Mouse (Mus musculus) stomach, postnatal 0 days (tissue): ENCODE results near the gene Tef. TPM values are rescaled to one million over a fixed set of nuclear protein-coding genes. Genes with fewer than 3 reads are reported as not detected.
A peak's percentile ranks its signal among the peaks of the same experiment; 100 is the strongest.

Experiments used
- ATAC-seq: fragments of 200-750 bp; cut with Nextera tagmentation; 2 replicates; pipeline ENCODE4 v1.8.0; 2017; ENCODE audit not compliant: low FRiP score, low TSS enrichment
- DNase-seq: peaks from one replicate; pipeline ENCODE4 v3.0.0-alpha.2; 2016; ENCODE audit warnings: low spot score
- H3K27ac ChIP-seq: fragments of 300-500 bp; sonication (generic); replicated peaks from 2 replicates; pipeline ENCODE4 v1.5.1; 2014; ENCODE audit warnings: mild to moderate bottlenecking, control low read depth
- H3K27me3 ChIP-seq: fragments of 300-500 bp; sonication (generic); 2 replicates; pipeline ENCODE4 v1.6.1; 2014; ENCODE audit warnings: low read length; ENCODE audit not compliant: control insufficient read depth, insufficient read depth
- H3K36me3 ChIP-seq: fragments of 300-500 bp; sonication (generic); 2 replicates; pipeline ENCODE4 v1.6.1; 2014; ENCODE audit warnings: low read length, mixed read lengths; ENCODE audit not compliant: control insufficient read depth, insufficient read depth
- H3K4me1 ChIP-seq: fragments of 300-500 bp; sonication (generic); replicated peaks from 2 replicates; pipeline ENCODE4 v1.6.1; 2014; ENCODE audit warnings: antibody characterized with exemption; ENCODE audit not compliant: control insufficient read depth, insufficient read depth
- H3K4me2 ChIP-seq: fragments of 300-500 bp; sonication (generic); replicated peaks from 2 replicates; pipeline ENCODE4 v1.6.1; 2014; ENCODE audit warnings: low read depth, mild to moderate bottlenecking, control low read depth, moderate library complexity
- H3K4me3 ChIP-seq: fragments of 300-500 bp; sonication (generic); 2 replicates; pipeline ENCODE4 v1.5.1; 2014; ENCODE audit warnings: low read depth, low read length, control low read depth
- H3K9ac ChIP-seq: fragments of 300-500 bp; sonication (generic); 2 replicates; pipeline ENCODE4 v1.6.1; 2014; ENCODE audit warnings: mild to moderate bottlenecking, low read length, control low read depth, mixed read lengths
- H3K9me3 ChIP-seq: fragments of 300-500 bp; sonication (generic); 2 replicates; pipeline ENCODE4 v1.6.1; 2016; ENCODE audit warnings: low read length; ENCODE audit not compliant: control insufficient read depth
- CTCF ChIP-seq: IDR thresholded peaks from 2 replicates; pipeline ENCODE4 v1.5.1; 2016; ENCODE audit warnings: antibody characterized with exemption, low read depth, mild to moderate bottlenecking, moderate library complexity
- EP300 ChIP-seq: optimal IDR thresholded peaks from 2 replicates; pipeline ENCODE3; 2016; ENCODE audit warnings: antibody characterized with exemption
- WGBS: fragments of 180-500 bp; shearing (Covaris S2); extraction: QIAGEN DNeasy Blood & Tissue Kit; methylation state at CpG from one replicate; pipeline ENCODE4 v1.1.7; 2014; 5-methylcytosine and 5-hydroxymethylcytosine counted together
- polyA plus RNA-seq: library from polyadenylated mRNA; unstranded; fragments of >200 nt; fragmentation: Nextera tagmentation; extraction: Ambion mirVana; gene quantifications from 2 replicates; pipeline ENCODE4 v1.2.1, GENCODE M21; 2015

The Tef gene
- polyA plus RNA-seq, 1 experiment from 2014 or later: 17.1 TPM

DNA sequence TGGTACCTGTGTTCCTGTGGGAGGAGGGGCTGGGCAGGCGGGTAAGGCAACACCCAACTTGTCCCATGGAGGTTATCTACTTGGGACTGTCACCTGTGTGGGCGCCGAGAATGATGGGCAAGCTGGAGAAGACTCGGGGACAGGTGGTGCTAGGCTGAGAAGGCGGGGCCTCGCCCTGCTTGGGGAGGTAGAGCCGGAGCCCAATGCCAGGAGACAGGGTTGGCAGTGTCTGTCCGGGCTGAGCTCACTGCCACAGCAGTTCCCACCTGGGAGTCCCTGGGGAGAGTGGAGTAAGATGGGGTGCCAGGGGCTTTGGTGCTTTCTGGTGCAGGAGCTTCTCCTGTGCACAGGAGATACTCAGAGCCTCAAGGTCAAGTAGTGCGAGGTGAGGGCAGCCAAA lies 46.9 kb downstream of the Tef start:
- Histone ChIP-seq H3K27ac (no peak overlapping the region), H3K9me3 (no peaks in the 10 kb centered on the region), H3K9ac (no peak overlapping the region), H3K27me3 (no peaks in the 10 kb centered on the region), H3K4me3 (no peak overlapping the region), H3K4me2 (no peak overlapping the region), H3K36me3 (peaks cover 25% of the 10 kb centered on the region), H3K4me1 (no peaks in the 10 kb centered on the region)
- no peak for TF ChIP-seq CTCF
- TF ChIP-seq EP300: no peak
- WGBS: 67% methylated on average over 9 of the region's 9 CpGs
- ATAC-seq: no peak
- no peak for DNase-seq

DNA sequence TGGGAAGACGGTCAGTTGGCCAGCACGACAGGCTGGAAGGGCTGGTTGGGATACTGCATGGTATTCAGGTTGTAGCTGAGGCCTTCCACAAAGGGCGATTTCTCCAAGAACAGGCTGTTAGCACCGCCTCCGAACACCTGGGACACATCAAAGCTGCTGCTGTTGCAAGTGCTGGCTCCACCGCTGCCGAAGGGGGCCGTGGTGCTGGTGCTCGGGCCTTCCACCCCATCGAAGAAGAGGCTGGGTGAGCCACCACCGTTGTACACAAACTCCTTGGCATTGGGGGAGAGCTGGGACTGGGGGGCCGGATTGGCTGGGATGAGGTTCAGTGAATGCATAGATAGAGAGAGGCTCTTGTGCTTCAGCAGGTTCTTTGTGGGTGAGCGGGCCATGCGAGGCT lies 48.5 kb downstream of the Tef start:
- Histone ChIP-seq H3K4me3 (no peak overlapping the region), H3K36me3 (peaks cover 25% of the 10 kb centered on the region), H3K27ac (no peak overlapping the region), H3K4me2 (no peak overlapping the region), H3K9ac (no peak overlapping the region), H3K4me1 (no peaks in the 10 kb centered on the region; the same call in 1 of the 2 replicates), H3K9me3 (no peaks in the 10 kb centered on the region), H3K27me3 (no peaks in the 10 kb centered on the region)
- ATAC-seq (no peak), DNase-seq (no peak)
- 72% methylated on average over 14 of the region's 14 CpGs for WGBS
- no peak for TF ChIP-seq CTCF
- no peak for TF ChIP-seq EP300

DNA sequence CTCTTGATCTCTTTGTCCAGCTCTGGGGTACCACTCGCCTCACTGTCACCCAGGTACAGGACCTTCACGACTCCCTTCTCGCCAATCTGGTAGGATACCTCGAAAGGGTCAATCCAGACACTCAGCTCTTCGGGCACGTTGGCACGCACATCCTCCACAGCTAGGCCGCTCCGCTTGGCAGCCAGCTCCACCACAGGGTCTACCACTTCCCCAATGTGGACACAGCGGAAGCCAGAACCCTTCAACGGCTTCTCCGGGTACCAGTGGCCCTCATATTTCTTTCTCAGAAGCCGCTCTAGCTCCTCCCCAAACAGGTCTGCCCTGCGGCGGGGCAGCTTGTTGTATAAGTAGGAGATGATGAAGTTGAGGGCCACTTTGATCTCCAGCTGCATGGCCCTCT lies 49.2 kb downstream of the Tef start:
- Histone ChIP-seq H3K27ac (no peak overlapping the region), H3K4me3 (no peak overlapping the region), H3K4me1 (no peaks in the 10 kb centered on the region; the same call in 1 of the 2 replicates), H3K9ac (no peak overlapping the region), H3K36me3 (peaks cover 25% of the 10 kb centered on the region), H3K4me2 (no peak overlapping the region), H3K9me3 (no peaks in the 10 kb centered on the region), H3K27me3 (no peaks in the 10 kb centered on the region)
- no peak for ATAC-seq
- WGBS: 92% methylated on average over 15 of the region's 15 CpGs
- no peak for DNase-seq
- TF ChIP-seq EP300 (no peak), CTCF (no peak)

DNA sequence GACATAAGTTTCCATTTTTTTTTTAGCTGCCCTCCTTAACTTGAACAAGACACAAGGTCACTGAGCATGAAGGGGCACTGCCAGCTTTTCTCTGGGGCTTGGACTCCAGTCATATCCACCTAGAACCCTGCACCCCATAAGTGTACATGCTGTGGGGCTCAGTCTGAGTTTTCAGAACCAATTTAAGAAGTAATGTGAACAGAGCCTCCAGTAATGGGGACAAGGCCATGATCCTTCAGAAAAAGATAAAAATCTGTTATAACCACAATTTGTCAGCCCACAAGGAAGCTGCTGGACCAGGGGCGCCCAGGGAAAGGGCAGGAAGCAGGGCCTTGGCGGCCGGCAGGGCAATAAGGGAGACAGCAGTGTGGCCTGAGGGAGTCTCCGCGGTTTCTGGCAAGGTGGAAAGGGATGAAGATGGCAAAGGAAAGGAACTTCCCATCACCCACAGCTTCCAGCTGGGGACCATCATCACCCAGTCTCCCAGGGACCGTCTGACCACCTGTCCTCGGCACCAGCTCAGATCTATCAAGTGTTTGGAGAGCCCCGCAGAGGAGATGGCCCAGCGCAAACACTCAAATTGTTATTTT lies 50.3 kb downstream of the Tef start:
- DNase-seq (peak; percentile 10), ATAC-seq (no peak)
- TF ChIP-seq CTCF (no peak), EP300 (no peak)
- Histone ChIP-seq H3K4me3 (no peak overlapping the region), H3K9me3 (no peaks in the 10 kb centered on the region), H3K4me1 (no peaks in the 10 kb centered on the region; the same call in 1 of the 2 replicates), H3K36me3 (peaks cover 25% of the 10 kb centered on the region), H3K27me3 (no peaks in the 10 kb centered on the region), H3K27ac (no peak overlapping the region), H3K4me2 (no peak overlapping the region), H3K9ac (no peak overlapping the region)
- WGBS: 77% methylated on average over 9 of the region's 9 CpGs

DNA sequence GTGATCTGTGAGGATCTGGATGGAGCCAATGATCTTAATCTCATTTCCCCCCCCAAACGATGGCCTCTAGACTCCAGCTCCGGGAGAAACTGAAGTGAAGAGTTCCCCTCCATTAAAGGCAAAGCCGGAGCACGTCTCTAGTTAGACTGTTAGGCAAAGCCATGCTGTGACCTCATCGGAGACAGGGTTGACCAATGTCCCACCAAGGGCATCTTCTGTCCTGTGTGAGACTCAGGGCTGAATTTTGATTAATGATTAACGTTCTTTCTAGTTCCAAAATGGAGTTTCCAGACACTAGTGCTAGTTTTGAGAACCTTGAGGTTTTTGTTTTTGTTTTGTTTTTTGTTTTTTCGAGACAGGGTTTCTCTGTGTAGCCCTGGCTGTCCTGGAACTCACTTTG lies 50.9 kb downstream of the Tef start:
- DNase-seq (no peak), ATAC-seq (no peak)
- H3K36me3 ChIP-seq: peaks cover 25% of the 10 kb centered on the region
- 82% methylated on average over 7 of the region's 7 CpGs for WGBS
- no peak overlapping the region for H3K4me2 ChIP-seq
- no peak for TF ChIP-seq CTCF
- no peak for TF ChIP-seq EP300
- H3K27me3 ChIP-seq: no peaks in the 10 kb centered on the region
- no peak overlapping the region for H3K27ac ChIP-seq
- H3K9me3 ChIP-seq: no peaks in the 10 kb centered on the region
- H3K4me3 ChIP-seq: no peak overlapping the region
- H3K4me1 ChIP-seq: no peaks in the 10 kb centered on the region; the same call in 1 of the 2 replicates
- no peak overlapping the region for H3K9ac ChIP-seq

DNA sequence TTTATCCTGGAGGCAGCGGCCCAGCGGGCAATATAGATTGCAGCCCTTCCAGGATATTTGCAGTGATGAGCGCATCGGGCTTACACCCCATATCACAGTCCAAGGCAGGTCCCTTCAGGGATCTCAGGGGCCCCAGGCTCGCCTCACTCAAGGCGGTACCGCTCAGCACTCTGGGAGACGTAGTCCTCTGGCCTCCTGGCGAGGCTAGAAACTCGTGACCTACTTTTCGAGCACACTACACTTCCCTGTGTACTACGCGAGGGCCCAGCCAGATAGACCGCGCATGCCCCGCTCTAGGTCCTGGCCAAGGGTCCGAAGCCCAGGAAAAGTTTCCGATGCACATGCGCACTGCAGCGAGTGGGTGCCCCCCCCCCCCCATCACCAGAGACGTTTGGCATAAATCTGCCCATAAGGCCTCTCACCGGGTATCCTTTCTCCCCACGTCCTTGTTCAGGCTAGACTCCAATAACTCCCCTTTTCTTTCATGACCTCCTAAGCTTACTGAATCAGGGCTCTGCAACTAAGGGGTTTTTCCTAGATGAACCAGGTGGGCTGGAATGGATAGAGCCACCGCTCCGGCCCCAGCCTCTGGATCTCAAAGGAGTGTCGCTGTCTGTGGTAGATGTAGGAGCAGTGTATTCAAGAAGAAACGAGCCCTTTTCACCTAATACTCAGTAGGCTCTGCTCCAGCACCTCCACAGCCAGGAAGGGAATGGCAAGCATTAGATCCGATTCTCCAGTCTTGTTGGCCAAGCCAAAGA lies 54.0 kb downstream of the Tef start:
- Histone ChIP-seq H3K27me3 (no peaks in the 10 kb centered on the region), H3K9me3 (no peaks in the 10 kb centered on the region), H3K9ac (peak overlapping the region; percentile 94), H3K4me1 (no peaks in the 10 kb centered on the region; the same call in 1 of the 2 replicates), H3K4me3 (peak overlapping the region; percentile 84), H3K4me2 (peak overlapping the region; percentile 60), H3K27ac (peak overlapping the region; percentile 98), H3K36me3 (peaks cover 3% of the 10 kb centered on the region; the same call in 1 of the 2 replicates)
- WGBS: under 1% methylated on average over 28 of the region's 28 CpGs
- TF ChIP-seq EP300 (no peak), CTCF (no peak)
- DNase-seq (peak; percentile 88), ATAC-seq (peak; percentile 89)
